Mouse (Mus musculus) thymus, adult 2 months (tissue): ENCODE results near the gene Emc7. TPM values are rescaled to one million over a fixed set of nuclear protein-coding genes. Genes with fewer than 3 reads are reported as not detected.
A peak's percentile ranks its signal among the peaks of the same experiment; 100 is the strongest.

Experiments
- DNase-seq: peaks from one replicate; pipeline ENCODE4 v3.0.0; 2021
- H3K27ac ChIP-seq: fragments of 200-500 bp; 2 replicates; pipeline ENCODE4 v1.5.1; 2012; ENCODE audit warnings: low read length, control low read depth; ENCODE audit not compliant: control insufficient read depth, insufficient read depth
- H3K27me3 ChIP-seq: fragments of 200-500 bp; 2 replicates; pipeline ENCODE4 v1.6.1; 2012; ENCODE audit warnings: mild to moderate bottlenecking, low read length, moderate library complexity, mixed read lengths; ENCODE audit not compliant: control insufficient read depth, insufficient read depth
- H3K36me3 ChIP-seq: fragments of 200-500 bp; 2 replicates; pipeline ENCODE4 v1.6.1; 2012; ENCODE audit warnings: mild to moderate bottlenecking, low read length, moderate library complexity; ENCODE audit not compliant: control insufficient read depth, insufficient read depth
- H3K4me1 ChIP-seq: fragments of 200-500 bp; replicated peaks from 2 replicates; pipeline ENCODE4 v1.6.1; 2012; ENCODE audit warnings: low read length; ENCODE audit not compliant: control insufficient read depth, insufficient read depth
- H3K4me3 ChIP-seq: fragments of 200-500 bp; 2 replicates; pipeline ENCODE4 v1.5.1; 2012; ENCODE audit warnings: mild to moderate bottlenecking, low read length, control low read depth, moderate library complexity; ENCODE audit not compliant: control insufficient read depth, insufficient read depth
- CTCF ChIP-seq: fragments of 200-500 bp; IDR thresholded peaks from 2 replicates; pipeline ENCODE4 v1.5.1; 2012; ENCODE audit warnings: mild to moderate bottlenecking, control low read depth, low read length, moderate library complexity, borderline replicate concordance; ENCODE audit not compliant: control insufficient read depth, poor library complexity, insufficient read depth; ENCODE audit errors: extremely low read depth
- POLR2A ChIP-seq: fragments of 200-500 bp; IDR thresholded peaks from 2 replicates; pipeline ENCODE4 v1.6.1; 2012; ENCODE audit warnings: mild to moderate bottlenecking, low read length, control low read depth, moderate library complexity; ENCODE audit not compliant: control insufficient read depth, poor library complexity, insufficient read depth; ENCODE audit errors: extremely low read depth
- WGBS: fragments of 180-500 bp; shearing (Covaris S2); methylation state at CpG from one replicate; pipeline ENCODE4 v1.1.7; 2018; 5-methylcytosine and 5-hydroxymethylcytosine counted together
- polyA plus RNA-seq: library from polyadenylated mRNA; depleted of rRNA; stranded (reverse); fragments of >200 nt; gene quantifications from 2 replicates; pipeline ENCODE4 v1.2.3, GENCODE M21; 2012

Emc7 gene
- polyA plus RNA-seq, 1 experiment: 6.3 TPM

GRCm38 (mm10) chr2:112497851-112498250 is 43.1 kb downstream of the Emc7 start:
- Histone ChIP-seq H3K27ac (no peak overlapping the region), H3K4me3 (no peak overlapping the region), H3K4me1 (no peaks in the 10 kb centered on the region), H3K36me3 (no peaks in the 10 kb centered on the region), H3K27me3 (no peaks in the 10 kb centered on the region)
- DNase-seq: no peak
- TF ChIP-seq CTCF (no peak), POLR2A (no peak)
- 95% methylated on average over 7 of the region's 7 CpGs for WGBS

DNA sequence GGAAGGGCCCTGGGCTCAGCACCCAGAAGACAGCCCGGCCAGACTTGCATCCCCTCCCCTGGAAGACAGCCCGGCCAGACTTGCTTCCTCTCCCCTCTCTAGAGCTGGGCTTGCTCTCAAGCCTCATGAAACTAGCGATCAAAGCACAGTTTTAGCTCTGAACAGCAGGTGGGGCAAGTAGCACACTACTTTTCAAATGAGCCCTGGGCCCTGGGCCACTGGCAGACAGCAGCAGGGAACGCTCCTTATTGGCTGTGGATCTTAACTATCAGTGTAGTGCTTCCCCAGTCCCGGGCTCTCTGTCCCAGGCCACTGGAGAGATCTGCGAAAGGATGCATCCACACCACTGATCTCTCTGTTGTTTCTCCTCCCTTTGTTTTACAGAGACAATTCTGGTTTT is 46.4 kb downstream of the Emc7 start:
- H3K36me3 ChIP-seq: no peaks in the 10 kb centered on the region
- no peaks in the 10 kb centered on the region for H3K4me1 ChIP-seq
- no peaks in the 10 kb centered on the region for H3K27me3 ChIP-seq
- TF ChIP-seq CTCF: 0 out of 2 replicates have a peak, but pooled peaks have one; percentile 55
- TF ChIP-seq POLR2A: no peak
- no peak overlapping the region for H3K4me3 ChIP-seq
- peak; percentile 74 for DNase-seq
- no peak overlapping the region for H3K27ac ChIP-seq
- 18% methylated on average over 6 of the region's 6 CpGs for whole genome bisulfite sequencing

- Histone ChIP-seq H3K27ac (no peak overlapping the region), H3K4me1 (no peaks in the 10 kb centered on the region), H3K4me3 (no peak overlapping the region), H3K36me3 (no peaks in the 10 kb centered on the region), H3K27me3 (no peaks in the 10 kb centered on the region)
- no peak for TF ChIP-seq CTCF
- no peak for TF ChIP-seq POLR2A
- DNase-seq: no peak
- 96% methylated on average over 6 of the region's 6 CpGs for WGBS
These were observed 49.2 kb downstream of the Emc7 start for GRCm38 (mm10) chr2:112503978-112504377.

DNA sequence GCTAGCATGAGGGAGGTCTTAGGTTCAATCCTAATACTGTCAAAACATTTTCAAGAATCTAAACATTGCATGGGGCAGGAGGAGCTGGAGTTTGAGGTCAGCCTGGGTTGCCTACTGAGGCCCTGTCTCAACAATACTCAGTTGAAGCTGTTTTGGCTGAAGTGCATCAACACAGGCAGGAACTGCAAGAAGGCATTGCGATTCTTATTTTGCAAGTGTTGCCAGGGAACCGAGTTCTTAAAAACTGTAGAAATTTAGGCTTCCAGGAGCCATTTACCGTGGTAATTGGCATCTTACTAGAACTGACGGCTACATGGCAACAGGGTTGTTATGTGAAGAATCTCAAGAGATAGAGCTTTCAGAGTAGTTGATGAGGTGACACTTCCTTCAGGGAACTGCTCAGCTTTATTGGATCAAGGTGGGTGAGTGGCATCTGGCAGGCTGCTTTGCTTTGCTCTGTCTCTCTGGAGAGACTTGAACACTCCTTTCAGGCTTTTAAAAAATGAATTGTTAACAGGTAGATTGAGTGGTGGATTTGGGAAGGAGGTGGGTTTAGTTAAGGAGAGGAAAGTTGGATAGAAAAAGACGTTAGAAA is 52.1 kb downstream of the Emc7 start:
- no peak for TF ChIP-seq POLR2A
- no peak for TF ChIP-seq CTCF
- Histone ChIP-seq H3K27me3 (no peaks in the 10 kb centered on the region), H3K27ac (no peak overlapping the region), H3K4me3 (no peak overlapping the region), H3K36me3 (no peaks in the 10 kb centered on the region), H3K4me1 (no peaks in the 10 kb centered on the region)
- no peak for DNase-seq
- 97% methylated on average over 5 of the region's 5 CpGs for WGBS

DNA sequence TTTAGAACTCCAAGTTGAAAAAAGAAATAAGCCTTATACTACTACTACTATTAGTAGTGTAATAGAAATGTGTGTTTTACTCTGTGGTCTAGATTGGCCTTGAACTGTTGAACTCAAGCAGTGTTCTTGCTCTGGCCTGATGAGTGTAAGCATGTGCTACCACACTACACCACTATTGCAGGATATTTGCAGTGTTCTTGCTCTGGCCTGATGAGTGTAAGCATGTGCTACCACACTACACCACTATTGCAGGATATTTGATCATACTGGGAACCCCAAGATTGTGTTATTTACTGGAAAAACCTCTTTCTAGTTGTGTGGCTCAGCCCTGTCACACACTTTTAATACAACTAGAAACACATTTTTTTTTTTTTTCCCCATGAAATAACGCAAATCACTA is 52.6 kb downstream of the Emc7 start:
- no peak for DNase-seq
- Histone ChIP-seq H3K36me3 (no peaks in the 10 kb centered on the region), H3K27ac (no peak overlapping the region), H3K27me3 (no peaks in the 10 kb centered on the region), H3K4me3 (no peak overlapping the region), H3K4me1 (no peaks in the 10 kb centered on the region)
- TF ChIP-seq POLR2A (no peak), CTCF (no peak)
- 93% methylated on average over 1 of the region's 1 CpGs for WGBS

GRCm38 (mm10) chr2:112510140-112510539 is 55.3 kb downstream of the Emc7 start:
- no peak overlapping the region for H3K4me3 ChIP-seq
- no peaks in the 10 kb centered on the region for H3K4me1 ChIP-seq
- no peaks in the 10 kb centered on the region for H3K27me3 ChIP-seq
- no peak for DNase-seq
- H3K27ac ChIP-seq: no peak overlapping the region
- TF ChIP-seq POLR2A (no peak), CTCF (no peak)
- 45% methylated on average over 4 of the region's 4 CpGs for WGBS
- H3K36me3 ChIP-seq: no peaks in the 10 kb centered on the region

GRCm38 (mm10) chr2:112513036-112513435 is 58.2 kb downstream of the Emc7 start:
- Histone ChIP-seq H3K4me3 (no peak overlapping the region), H3K36me3 (no peaks in the 10 kb centered on the region), H3K4me1 (no peaks in the 10 kb centered on the region), H3K27ac (no peak overlapping the region), H3K27me3 (no peaks in the 10 kb centered on the region)
- no peak for TF ChIP-seq POLR2A
- TF ChIP-seq CTCF: no peak
- no peak for DNase-seq
- WGBS: 100% methylated on average over 1 of the region's 1 CpGs
